Mouse (Mus musculus): ENCODE measurements around the gene Tmem63c. TPM values are rescaled to one million over a fixed set of nuclear protein-coding genes. Genes with fewer than 3 reads are reported as not detected.

The Tmem63c gene
- total and polyA plus RNA-seq, 2 experiments from 2014 or later: 8.5 to 21.8 TPM

DNA sequence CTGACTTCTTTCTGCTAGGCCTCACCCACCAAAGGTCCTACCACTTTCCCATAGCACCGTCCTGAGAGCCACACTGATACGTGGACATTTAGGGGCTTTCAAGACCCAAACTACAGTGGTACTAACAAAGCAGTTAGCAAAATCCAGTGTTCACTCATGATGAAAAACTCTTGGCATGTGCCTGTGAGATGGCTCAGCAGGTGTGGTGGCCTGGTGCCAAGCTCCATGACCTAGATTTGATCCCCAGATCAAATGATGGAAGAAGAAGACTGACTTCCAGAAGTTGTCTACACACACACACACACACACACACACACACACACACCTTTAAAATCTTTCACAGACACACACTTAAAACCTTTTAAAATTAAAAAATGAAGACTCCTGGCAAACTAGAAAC, 2.4 kb upstream of the Tmem63c start:
- Histone ChIP-seq H3K36me3 (ENCODE audit: insufficient read depth) (no peaks in the 10 kb centered on the region), H3K9me3 (ENCODE audit: low read length) (no peaks in the 10 kb centered on the region), H3K9ac (no peak overlapping the region), H3K4me1 (ENCODE audit: insufficient read depth) (no peaks in the 10 kb centered on the region), H3K4me3 (ENCODE audit: low read depth, low read length) (no peak overlapping the region), H3K27me3 (ENCODE audit: insufficient read depth, low read length) (no peaks in the 10 kb centered on the region), H3K4me2 (ENCODE audit: low read depth) (no peak overlapping the region), H3K27ac (ENCODE audit: low read depth, low read length) (no peak overlapping the region)
- TF ChIP-seq CTCF (IDR thresholded peaks at IDR 0.05; ENCODE audit: low read depth): no peak
- 75% methylated on average over 2 of the region's 2 CpGs for WGBS
- no peak for DNase-seq
- ATAC-seq: no peak

DNA sequence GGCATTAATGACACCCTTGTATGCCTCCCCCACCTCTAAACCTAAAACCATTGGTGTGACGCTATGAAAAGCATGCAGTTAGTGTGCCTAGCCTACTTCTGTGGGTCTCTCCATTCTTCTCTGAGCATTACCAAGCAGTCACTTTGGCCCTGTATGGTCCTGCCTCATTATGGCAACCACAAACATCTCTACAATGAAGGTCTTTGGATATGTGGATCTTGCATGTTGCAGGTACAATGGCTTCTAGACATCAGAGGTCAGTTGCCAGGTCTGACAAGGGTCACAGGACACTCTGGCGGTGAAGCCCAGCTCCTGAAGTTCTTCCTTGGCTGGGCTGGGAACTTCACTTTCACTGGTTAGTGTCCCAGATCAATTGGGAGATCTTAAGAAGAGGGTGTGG, 866 bp downstream of the Tmem63c start:
- TF ChIP-seq CTCF (IDR thresholded peaks at IDR 0.05; ENCODE audit: low read depth): no peak
- H3K4me1 ChIP-seq (ENCODE audit: insufficient read depth): 0 out of 2 replicates have a peak, but pooled peaks cover under 1% of the 10 kb centered on the region
- H3K9ac ChIP-seq: no peak overlapping the region
- no peaks in the 10 kb centered on the region for H3K36me3 ChIP-seq (ENCODE audit: insufficient read depth)
- DNase-seq (no peak), ATAC-seq (no peak)
- 88% methylated on average over 2 of the region's 2 CpGs for WGBS
- H3K27ac ChIP-seq (ENCODE audit: low read depth, low read length): no peak overlapping the region
- H3K9me3 ChIP-seq (ENCODE audit: low read length): no peaks in the 10 kb centered on the region
- H3K4me2 ChIP-seq (ENCODE audit: low read depth): no peak overlapping the region
- no peak overlapping the region for H3K4me3 ChIP-seq (ENCODE audit: low read depth, low read length)
- no peaks in the 10 kb centered on the region for H3K27me3 ChIP-seq (ENCODE audit: insufficient read depth, low read length)

DNA sequence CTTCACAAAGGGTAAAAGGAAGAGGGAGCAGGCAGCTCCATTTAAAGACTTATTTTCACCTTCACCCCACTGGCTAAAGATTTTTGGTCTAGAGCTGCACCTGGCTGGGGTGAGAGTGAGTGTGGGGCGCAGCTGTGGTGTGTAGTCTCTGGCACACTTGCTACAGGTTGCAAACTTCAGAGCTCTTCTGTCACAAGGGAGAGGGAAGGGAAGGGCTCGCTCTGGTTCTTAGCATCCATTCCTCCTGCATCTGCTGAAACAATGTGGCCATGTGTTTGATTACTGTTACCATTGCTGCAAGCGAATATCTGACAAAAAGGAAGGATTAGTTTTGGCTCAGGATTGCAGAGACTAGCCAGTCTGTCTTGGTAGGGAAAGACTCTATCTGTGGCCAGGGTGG, 2.3 kb downstream of the Tmem63c start:
- no peak overlapping the region for H3K4me3 ChIP-seq (ENCODE audit: low read depth, low read length)
- no peaks in the 10 kb centered on the region for H3K27me3 ChIP-seq (ENCODE audit: insufficient read depth, low read length)
- no peak overlapping the region for H3K4me2 ChIP-seq (ENCODE audit: low read depth)
- ATAC-seq: no peak
- 0 out of 2 replicates have a peak, but pooled peaks cover 11% of the 10 kb centered on the region for H3K4me1 ChIP-seq (ENCODE audit: insufficient read depth)
- 0 out of 2 replicates have a peak overlapping the region, but pooled peaks have one; percentile 1 for H3K9ac ChIP-seq
- no peak for TF ChIP-seq CTCF (IDR thresholded peaks at IDR 0.05; ENCODE audit: low read depth)
- no peak overlapping the region for H3K27ac ChIP-seq (ENCODE audit: low read depth, low read length)
- 64% methylated on average over 3 of the region's 3 CpGs for WGBS
- DNase-seq: no peak
- no peaks in the 10 kb centered on the region for H3K36me3 ChIP-seq (ENCODE audit: insufficient read depth)
- H3K9me3 ChIP-seq (ENCODE audit: low read length): no peaks in the 10 kb centered on the region

DNA sequence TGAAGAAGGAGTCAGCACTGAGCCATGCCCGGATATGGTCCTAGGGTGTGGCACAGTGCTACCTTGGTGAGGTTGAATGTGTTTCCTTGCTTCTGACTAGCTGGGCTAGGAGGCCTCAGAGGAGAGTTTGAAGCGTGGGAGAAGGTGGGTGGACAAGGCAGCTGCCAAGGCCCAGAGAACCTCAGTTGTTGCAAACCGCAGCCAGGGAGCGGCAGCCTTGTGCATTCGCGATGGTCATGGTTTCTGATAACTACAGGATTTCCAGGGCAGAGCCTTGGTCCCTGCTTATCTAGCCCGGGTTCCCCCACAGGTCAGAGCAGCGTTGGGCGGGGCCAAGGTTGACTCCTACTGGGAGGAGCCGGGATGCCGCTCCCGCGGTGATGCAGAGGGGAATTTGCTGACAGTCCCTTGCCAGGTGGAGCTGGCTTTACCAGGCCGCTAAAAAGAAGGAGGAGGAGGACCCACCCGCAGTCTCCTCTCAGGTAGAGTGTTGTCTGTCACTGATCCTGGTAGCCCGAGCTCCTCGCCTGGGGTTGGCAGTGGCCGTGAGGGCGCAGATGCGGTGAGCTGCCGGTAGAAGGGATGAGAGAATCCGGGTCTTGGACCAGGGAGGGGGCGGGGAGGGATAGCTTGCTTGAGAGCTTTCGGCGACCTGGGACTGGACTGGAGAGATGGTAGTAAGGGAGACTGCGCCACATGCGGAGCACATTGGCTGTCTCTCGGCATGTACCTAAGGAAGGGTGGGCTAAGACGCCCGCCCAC, 5.2 kb downstream of the Tmem63c start:
- TF ChIP-seq CTCF (IDR thresholded peaks at IDR 0.05; ENCODE audit: low read depth): peak; percentile 23; the same call in 1 of the 2 replicates
- peak overlapping the region; percentile 71 for H3K4me2 ChIP-seq (ENCODE audit: low read depth)
- H3K27me3 ChIP-seq (ENCODE audit: insufficient read depth, low read length): no peaks in the 10 kb centered on the region
- peak overlapping the region; percentile 69 for H3K27ac ChIP-seq (ENCODE audit: low read depth, low read length)
- H3K4me1 ChIP-seq (ENCODE audit: insufficient read depth): 0 out of 2 replicates have a peak, but pooled peaks cover 11% of the 10 kb centered on the region
- peak; percentile 67 for DNase-seq
- ATAC-seq: peak; percentile 83
- peak overlapping the region; percentile 73 for H3K9ac ChIP-seq
- peak overlapping the region; percentile 56 for H3K4me3 ChIP-seq (ENCODE audit: low read depth, low read length)
- H3K36me3 ChIP-seq (ENCODE audit: insufficient read depth): no peaks in the 10 kb centered on the region
- no peaks in the 10 kb centered on the region for H3K9me3 ChIP-seq (ENCODE audit: low read length)
- WGBS: 6% methylated on average over 29 of the region's 30 CpGs

DNA sequence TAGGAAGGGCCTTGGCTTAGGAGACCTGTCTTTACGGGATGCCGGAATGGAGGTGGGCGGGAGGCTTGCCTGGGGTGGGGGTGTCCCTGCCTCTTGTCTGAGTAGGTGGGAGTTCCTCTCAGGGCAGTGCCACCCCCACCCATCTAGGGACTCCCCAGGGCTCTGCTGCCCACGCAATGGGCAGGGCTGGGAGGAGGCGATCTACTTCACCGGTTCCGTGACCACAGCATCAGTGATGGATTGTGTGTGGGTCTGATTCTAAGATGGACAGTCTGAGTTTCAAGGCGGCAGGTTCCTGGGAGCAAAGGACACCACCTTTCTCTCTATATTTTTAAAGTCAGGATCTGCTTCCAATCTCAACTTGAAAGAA, 5.7 kb downstream of the Tmem63c start:
- peak overlapping the region; percentile 73 for H3K9ac ChIP-seq
- no peak for TF ChIP-seq CTCF (IDR thresholded peaks at IDR 0.05; ENCODE audit: low read depth)
- H3K36me3 ChIP-seq (ENCODE audit: insufficient read depth): no peaks in the 10 kb centered on the region
- peak overlapping the region; percentile 69 for H3K27ac ChIP-seq (ENCODE audit: low read depth, low read length)
- WGBS: 11% methylated on average over 8 of the region's 8 CpGs
- H3K27me3 ChIP-seq (ENCODE audit: insufficient read depth, low read length): no peaks in the 10 kb centered on the region
- ATAC-seq (no peak), DNase-seq (no peak)
- H3K4me3 ChIP-seq (ENCODE audit: low read depth, low read length): peak overlapping the region; percentile 56
- peak overlapping the region; percentile 71 for H3K4me2 ChIP-seq (ENCODE audit: low read depth)
- no peaks in the 10 kb centered on the region for H3K9me3 ChIP-seq (ENCODE audit: low read length)
- H3K4me1 ChIP-seq (ENCODE audit: insufficient read depth): 0 out of 2 replicates have a peak, but pooled peaks cover 11% of the 10 kb centered on the region

DNA sequence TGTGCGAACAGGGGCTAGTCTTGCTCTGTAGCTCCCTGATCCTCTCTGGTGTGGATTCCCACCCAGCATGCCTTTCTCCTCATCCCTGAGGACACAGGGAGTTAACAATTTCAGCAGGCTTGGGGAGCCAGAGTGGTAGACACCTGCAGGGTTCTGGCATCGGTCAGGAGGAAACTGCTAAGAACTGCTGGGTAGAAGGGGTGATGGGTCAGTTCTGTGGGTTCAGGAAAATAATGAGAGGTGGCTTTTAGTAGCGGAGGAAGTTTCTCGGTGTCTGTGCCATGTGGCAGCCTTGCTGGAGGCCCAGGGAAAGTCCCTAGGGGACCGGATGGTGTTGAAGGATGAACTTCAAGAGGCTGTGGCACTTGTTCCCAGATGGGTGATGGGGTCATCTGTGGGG, 6.3 kb downstream of the Tmem63c start:
- Histone ChIP-seq H3K4me3 (ENCODE audit: low read depth, low read length) (peak overlapping the region; percentile 56), H3K36me3 (ENCODE audit: insufficient read depth) (no peaks in the 10 kb centered on the region), H3K9me3 (ENCODE audit: low read length) (no peaks in the 10 kb centered on the region), H3K27me3 (ENCODE audit: insufficient read depth, low read length) (no peaks in the 10 kb centered on the region), H3K4me1 (ENCODE audit: insufficient read depth) (0 out of 2 replicates have a peak, but pooled peaks cover 11% of the 10 kb centered on the region), H3K27ac (ENCODE audit: low read depth, low read length) (no peak overlapping the region), H3K9ac (peak overlapping the region; percentile 73; the same call in 1 of the 2 replicates), H3K4me2 (ENCODE audit: low read depth) (peak overlapping the region; percentile 71)
- 49% methylated on average over 5 of the region's 5 CpGs for WGBS
- no peak for TF ChIP-seq CTCF (IDR thresholded peaks at IDR 0.05; ENCODE audit: low read depth)
- DNase-seq: no peak
- no peak for ATAC-seq

DNA sequence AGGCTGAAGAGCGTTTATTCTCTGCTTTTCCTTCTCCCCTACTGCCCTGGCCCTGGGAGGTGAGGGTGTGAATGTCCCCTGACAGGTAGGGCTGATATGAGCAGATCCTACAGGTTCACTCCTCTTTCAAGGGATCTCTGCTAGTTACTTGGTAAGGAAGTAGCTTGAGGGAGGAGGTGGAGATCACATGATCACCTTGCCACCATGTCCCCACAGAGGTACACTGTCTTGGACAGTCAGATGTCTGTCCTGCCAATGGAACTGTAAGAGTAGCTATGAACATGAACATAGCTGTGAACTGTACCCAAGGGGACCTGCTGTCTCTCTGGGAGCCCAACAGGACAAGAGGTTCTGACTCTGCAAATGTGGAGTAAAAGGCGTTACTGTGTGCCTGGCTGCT, 6.9 kb downstream of the Tmem63c start:
- WGBS: 76% methylated on average over 2 of the region's 2 CpGs

More for the DNA sequence above, 6.9 kb downstream of the Tmem63c start:
- no peak overlapping the region for H3K4me3 ChIP-seq (ENCODE audit: low read depth, low read length)
- H3K4me1 ChIP-seq (ENCODE audit: insufficient read depth): 0 out of 2 replicates have a peak, but pooled peaks cover 11% of the 10 kb centered on the region
- no peak overlapping the region for H3K27ac ChIP-seq (ENCODE audit: low read depth, low read length)
- H3K36me3 ChIP-seq (ENCODE audit: insufficient read depth): no peaks in the 10 kb centered on the region
- TF ChIP-seq CTCF (IDR thresholded peaks at IDR 0.05; ENCODE audit: low read depth): no peak
- peak overlapping the region; percentile 71; the same call in 1 of the 2 replicates for H3K4me2 ChIP-seq (ENCODE audit: low read depth)
- 0 out of 2 replicates have a peak overlapping the region, but pooled peaks have one; percentile 10 for H3K9ac ChIP-seq
- no peaks in the 10 kb centered on the region for H3K9me3 ChIP-seq (ENCODE audit: low read length)
- DNase-seq (no peak), ATAC-seq (no peak)
- H3K27me3 ChIP-seq (ENCODE audit: insufficient read depth, low read length): no peaks in the 10 kb centered on the region
